In genomic region chr1:170962301-170962700, GRCm38 (mm10) we compare ENCODE assay signal across 20 mouse cellular contexts. TPM values are rescaled to one million over a fixed set of nuclear protein-coding genes. Genes with fewer than 3 reads are reported as not detected.
DNase-seq lines count a peak whose midpoint lies in the region; ATAC-seq and TF ChIP-seq lines count a peak whose summit lies in the region.
"Had no signal": no experiment of that assay in that cellular context is flagged by ENCODE, and none has a peak within 500 bp of the region (broad histone marks: within the 10 kb centered on the region; RNA-seq: fewer than 3 reads in every experiment).

No protein-coding gene starts in this region.

- no peak overlapping the region for H3K4me3 ChIP-seq in lung, embryonic 14.5 days (ENCODE audit: low read depth, low read length)
- no peak overlapping the region for H3K4me3 ChIP-seq in heart, embryonic 14.5 days (ENCODE audit: control insufficient read depth in 1 of 2, insufficient read depth in 1 of 2, low read depth in 1 of 2, low read length in 2 of 2)
- no peak overlapping the region for H3K4me3 ChIP-seq in stomach, postnatal 0 days (ENCODE audit: low read depth, low read length)
- H3K4me3 ChIP-seq in left cerebral cortex, adult 2 months: no peak overlapping the region
- H3K4me3 ChIP-seq: embryonic facial prominence, embryonic 12.5 days; forebrain, embryonic 15.5 days; stomach, embryonic 15.5 days had no signal

- no peak overlapping the region for H3K9ac ChIP-seq in lung, embryonic 14.5 days
- peak overlapping the region; percentile 28; the same call in 1 of the 2 replicates for H3K9ac ChIP-seq in heart, embryonic 14.5 days (ENCODE audit: low read length)
- H3K9ac ChIP-seq in stomach, postnatal 0 days (ENCODE audit: low read length): no peak overlapping the region
- H3K9ac ChIP-seq: embryonic facial prominence, embryonic 12.5 days; forebrain, embryonic 15.5 days; stomach, embryonic 15.5 days had no signal

- H3K9me3 ChIP-seq in lung, embryonic 14.5 days (ENCODE audit: low read depth, low read length): no peaks in the 10 kb centered on the region
- no peaks in the 10 kb centered on the region for H3K9me3 ChIP-seq in heart, embryonic 14.5 days (ENCODE audit: control insufficient read depth, low read length)
- H3K9me3 ChIP-seq in stomach, postnatal 0 days (ENCODE audit: control insufficient read depth, low read length): no peaks in the 10 kb centered on the region
- H3K9me3 ChIP-seq: embryonic facial prominence, embryonic 12.5 days; forebrain, embryonic 15.5 days; stomach, embryonic 15.5 days had no signal

- H3K27me3 ChIP-seq in lung, embryonic 14.5 days (ENCODE audit: insufficient read depth, low read length): no peaks in the 10 kb centered on the region
- H3K27me3 ChIP-seq in heart, embryonic 14.5 days (ENCODE audit: control insufficient read depth, insufficient read depth, low read length): no peaks in the 10 kb centered on the region
- no peaks in the 10 kb centered on the region for H3K27me3 ChIP-seq in stomach, postnatal 0 days (ENCODE audit: control insufficient read depth, insufficient read depth, low read length)
- H3K27me3 ChIP-seq: embryonic facial prominence, embryonic 12.5 days; forebrain, embryonic 15.5 days; stomach, embryonic 15.5 days had no signal

- no peak for TF ChIP-seq EP300 in stomach, postnatal 0 days (optimal IDR thresholded peaks at IDR 0.05)

- 36% methylated on average over 2 of the region's 2 CpGs for WGBS in lung, embryonic 14.5 days
- WGBS in heart, embryonic 14.5 days: 13% methylated on average over 2 of the region's 2 CpGs
- WGBS in stomach, postnatal 0 days: 47% methylated on average over 2 of the region's 2 CpGs

- intact Hi-C loops in left cerebral cortex, adult 2 months (cut with DNase I): no loop called here

- 0 out of 2 replicates have a peak, but pooled peaks cover 4% of the 10 kb centered on the region for H3K4me1 ChIP-seq in lung, embryonic 14.5 days (ENCODE audit: insufficient read depth)
- peaks cover 17 to 18% of the 10 kb centered on the region in 2 experiments for H3K4me1 ChIP-seq in heart, embryonic 14.5 days (ENCODE audit: control insufficient read depth in 2 of 2, insufficient read depth in 2 of 2, low read length in 2 of 2)
- no peaks in the 10 kb centered on the region for H3K4me1 ChIP-seq in stomach, postnatal 0 days (replicated peaks; ENCODE audit: control insufficient read depth, insufficient read depth)
- H3K4me1 ChIP-seq: forebrain, embryonic 15.5 days had no signal

- H3K27ac ChIP-seq in lung, embryonic 14.5 days (ENCODE audit: low read depth): no peak overlapping the region
- H3K27ac ChIP-seq in heart, embryonic 14.5 days (replicated peaks in 1 of 2; ENCODE audit: control insufficient read depth in 1 of 2, insufficient read depth in 1 of 2, low read depth in 2 of 2, low read length in 2 of 2): peak overlapping the region; percentile 70 to 71
- no peak overlapping the region for H3K27ac ChIP-seq in stomach, postnatal 0 days (replicated peaks)
- H3K27ac ChIP-seq in left cerebral cortex, adult 2 months: no peak overlapping the region
- H3K27ac ChIP-seq: embryonic facial prominence, embryonic 12.5 days; forebrain, embryonic 15.5 days; stomach, embryonic 15.5 days had no signal

- H3K36me3 ChIP-seq in lung, embryonic 14.5 days (ENCODE audit: insufficient read depth): no peaks in the 10 kb centered on the region
- no peaks in the 10 kb centered on the region for H3K36me3 ChIP-seq in heart, embryonic 14.5 days (ENCODE audit: control insufficient read depth, insufficient read depth, low read length)
- H3K36me3 ChIP-seq in stomach, postnatal 0 days (ENCODE audit: control insufficient read depth, insufficient read depth, low read length): no peaks in the 10 kb centered on the region
- H3K36me3 ChIP-seq: embryonic facial prominence, embryonic 12.5 days; forebrain, embryonic 15.5 days; stomach, embryonic 15.5 days had no signal

- peak; percentile 63 to 84 for DNase-seq in adrenal gland, adult (ENCODE audit: inconsistent age in 2 of 2, low spot score in 1 of 2)
- no peak for DNase-seq in adrenal gland, postnatal 4 days (ENCODE audit: low spot score in 2 of 2)
- peak; percentile 34 for DNase-seq in lung, embryonic 14.5 days
- no peak for DNase-seq in lung, adult 18-20 months
- peak; percentile 49 for DNase-seq in stomach, postnatal 0 days (ENCODE audit: low spot score)
- no peak for DNase-seq in right cerebral cortex, postnatal 10 days (ENCODE audit: low spot score in 2 of 2)
- no peak for DNase-seq in left cerebral cortex, adult 2 months (ENCODE audit: extremely low spot score in 1 of 2, low spot score in 2 of 2)
- DNase-seq: cerebellum, adult 9-11 months; kidney, postnatal 4 days; thymus, postnatal 4 days had no signal

- H3K4me2 ChIP-seq in lung, embryonic 14.5 days: no peak overlapping the region
- no peak overlapping the region; the same call in 1 of the 2 replicates for H3K4me2 ChIP-seq in heart, embryonic 14.5 days (ENCODE audit: low read length)
- H3K4me2 ChIP-seq in stomach, postnatal 0 days (replicated peaks; ENCODE audit: low read depth): no peak overlapping the region
- H3K4me2 ChIP-seq: embryonic facial prominence, embryonic 12.5 days; forebrain, embryonic 15.5 days; stomach, embryonic 15.5 days had no signal

- no peak for TF ChIP-seq CTCF in lung, embryonic 14.5 days (IDR thresholded peaks at IDR 0.05; ENCODE audit: low read depth)
- no peak for TF ChIP-seq CTCF in stomach, postnatal 0 days (IDR thresholded peaks at IDR 0.05; ENCODE audit: low read depth)
- no peak for TF ChIP-seq CTCF in left cerebral cortex, adult 2 months (IDR thresholded peaks at IDR 0.05)

- ATAC-seq in lung, embryonic 14.5 days (ENCODE audit: insufficient read depth): no peak
- ATAC-seq in heart, embryonic 14.5 days (ENCODE audit: insufficient number of reproducible peaks, insufficient read depth, low FRiP score, low read depth): peak; percentile 57; the same call in 1 of the 2 replicates
- ATAC-seq in stomach, postnatal 0 days (ENCODE audit: low FRiP score, low TSS enrichment): peak; percentile 86
- ATAC-seq: forebrain, embryonic 15.5 days; inflammation-experienced regulatory T-cells, adult 6 months had no signal

RNA-seq across cellular contexts. Expression of gene Fcgr2b, which starts 14.0 kb away (rescaled TPM):
- 10 to 100 TPM in 1 of 2 experiments, 1 to 10 TPM in 1; 7.0 to 11.3 TPM for total RNA-seq in adrenal gland, postnatal 4 days (2021)
- polyA plus RNA-seq in lung, embryonic 14.5 days (2014; fragmentation: Nextera tagmentation; extraction: Ambion mirVana): 2.3 and 2.4 TPM in 2 replicates
- polyA plus RNA-seq in heart, embryonic 14.5 days (2014; fragmentation: Nextera tagmentation; extraction: Ambion mirVana): 0.82 and 1.1 TPM in 2 replicates
- 5.3 and 5.6 TPM in 2 replicates for polyA plus RNA-seq in stomach, postnatal 0 days (2015; fragmentation: Nextera tagmentation; extraction: Ambion mirVana)
- 1 to 10 TPM; 4.7 to 5.0 TPM for total RNA-seq in left cerebral cortex, adult 2 months (2021)

RNA-seq across cellular contexts. Expression of gene Fcrla, which starts 34.9 kb away (rescaled TPM):
- total RNA-seq in adrenal gland, postnatal 4 days (2021): 1 to 10 TPM in 1 of 2 experiments, under 1 TPM in 1; 0.64 to 1.0 TPM
- polyA plus RNA-seq in lung, embryonic 14.5 days (2014; fragmentation: Nextera tagmentation; extraction: Ambion mirVana): not detected in 2 replicates
- 0.15 TPM in 2 replicates for polyA plus RNA-seq in heart, embryonic 14.5 days (2014; fragmentation: Nextera tagmentation; extraction: Ambion mirVana)
- 0.29 and 0.38 TPM in 2 replicates for polyA plus RNA-seq in stomach, postnatal 0 days (2015; fragmentation: Nextera tagmentation; extraction: Ambion mirVana)
- total RNA-seq in left cerebral cortex, adult 2 months (2021): not detected
- total RNA-seq: gastrocnemius, adult 8-10 months; left cerebral cortex, adult 18-20 months had no signal
- polyA plus RNA-seq: embryonic facial prominence, embryonic 12.5 days; forebrain, embryonic 15.5 days; lung, embryonic 16.5 days had no signal

RNA-seq across cellular contexts. Expression of gene Fcrlb, which starts 49.6 kb away (rescaled TPM):
- not detected for total RNA-seq in adrenal gland, postnatal 4 days (2021)
- not detected in 2 replicates for polyA plus RNA-seq in lung, embryonic 14.5 days (2014; fragmentation: Nextera tagmentation; extraction: Ambion mirVana)
- polyA plus RNA-seq in heart, embryonic 14.5 days (2014; fragmentation: Nextera tagmentation; extraction: Ambion mirVana): 0.15 TPM in 1 of 2 replicates, not detected in the other
- 0.10 and 0.12 TPM in 2 replicates for polyA plus RNA-seq in stomach, postnatal 0 days (2015; fragmentation: Nextera tagmentation; extraction: Ambion mirVana)
- total RNA-seq in left cerebral cortex, adult 2 months (2021): under 1 TPM; 0.97 to 0.98 TPM
- total RNA-seq: gastrocnemius, adult 8-10 months; hematopoietic stem cell, adult 5-6 weeks; monocyte, adult 5-6 weeks had no signal
- polyA plus RNA-seq: embryonic facial prominence, embryonic 12.5 days; inflammation-experienced regulatory T-cells, adult 6 months; lung, embryonic 16.5 days had no signal

RNA-seq across cellular contexts. Expression of gene Fcgr4, which starts 56.4 kb away (rescaled TPM):
- total RNA-seq in adrenal gland, postnatal 4 days (2021): 1 to 10 TPM; 1.8 to 2.1 TPM
- polyA plus RNA-seq in lung, embryonic 14.5 days (2014; fragmentation: Nextera tagmentation; extraction: Ambion mirVana): 0.35 and 0.47 TPM in 2 replicates
- 1.0 and 1.5 TPM in 2 replicates for polyA plus RNA-seq in heart, embryonic 14.5 days (2014; fragmentation: Nextera tagmentation; extraction: Ambion mirVana)
- 1.1 and 1.2 TPM in 2 replicates for polyA plus RNA-seq in stomach, postnatal 0 days (2015; fragmentation: Nextera tagmentation; extraction: Ambion mirVana)
- total RNA-seq in left cerebral cortex, adult 2 months (2021): under 1 TPM in 1 of 2 experiments, not detected in 1; 0.36 TPM
- total RNA-seq: gastrocnemius, adult 8-10 months; left cerebral cortex, adult 18-20 months had no signal
- polyA plus RNA-seq: inflammation-experienced regulatory T-cells, adult 6 months had no signal

Comparison
In these comparisons a context has a peak if more than half of its experiments do, and no peak if none do; other contexts are left out.
1. DNase-seq: peak in adrenal gland, adult (2 of 2), lung, embryonic 14.5 days (single experiment) and stomach, postnatal 0 days (single experiment); none in adrenal gland, postnatal 4 days (0 of 2), lung, adult 18-20 months (0 of 2), right cerebral cortex, postnatal 10 days (0 of 2) and left cerebral cortex, adult 2 months (0 of 2).
2. H3K27ac ChIP-seq: peak in heart, embryonic 14.5 days (2 of 2); none in lung, embryonic 14.5 days (single experiment), stomach, postnatal 0 days (single experiment) and left cerebral cortex, adult 2 months (single experiment).